Mouse (Mus musculus): Measurements from ENCODE around the gene Spata9. TPM values are rescaled to one million over a fixed set of nuclear protein-coding genes. Genes with fewer than 3 reads are reported as not detected.
"Not testable (repeated sequence)": the region's sequence is repeated elsewhere in the genome, so short reads cannot be mapped to it uniquely, and the experiment has no call there.

Spata9 gene
- polyA plus RNA-seq (2015; fragmentation: Nextera tagmentation; extraction: Ambion mirVana): 1.7 and 2.1 TPM in 2 replicates

GRCm38 (mm10) chr13:75966850-75967249 lies at the start of gene Spata9:
Gene Spata9 (plus strand): TSS chr13:75967150.
- ATAC-seq (ENCODE audit: low read depth): no peak
- Histone ChIP-seq H3K4me2 (no peak within 1 kb of the TSS), H3K27me3 (no peaks in the 10 kb centered on the region), H3K9me3 (no peaks in the 10 kb centered on the region; the same call in 1 of the 2 replicates), H3K36me3 (no peaks in the 10 kb centered on the region), H3K27ac (replicated peaks) (no peak within 1 kb of the TSS), H3K4me3 (no peak within 1 kb of the TSS), H3K4me1 (replicated peaks) (no peaks in the 10 kb centered on the region), H3K9ac (no peak within 1 kb of the TSS)
- WGBS: 87% methylated on average over 1 of the region's 1 CpGs

GRCm38 (mm10) chr13:75927951-75928350 lies 39.0 kb upstream of the Spata9 start:
- Histone ChIP-seq H3K27ac (replicated peaks) (no peak overlapping the region), H3K9ac (no peak overlapping the region), H3K36me3 (peaks cover 20% of the 10 kb centered on the region), H3K4me2 (no peak overlapping the region), H3K4me3 (no peak overlapping the region), H3K27me3 (no peaks in the 10 kb centered on the region), H3K9me3 (no peaks in the 10 kb centered on the region), H3K4me1 (replicated peaks) (peaks cover 11% of the 10 kb centered on the region)
- ATAC-seq (ENCODE audit: low read depth): no peak

- H3K4me2 ChIP-seq; H3K27me3 ChIP-seq; H3K27ac ChIP-seq (replicated peaks); H3K9me3 ChIP-seq; H3K4me3 ChIP-seq; ATAC-seq (ENCODE audit: low read depth); H3K9ac ChIP-seq: not testable (repeated sequence)
- WGBS: 89% methylated on average over 5 of the region's 5 CpGs
- Histone ChIP-seq H3K4me1 (replicated peaks) (peaks cover 11% of the 10 kb centered on the region), H3K36me3 (peaks cover 20% of the 10 kb centered on the region)
These were observed 37.9 kb upstream of the Spata9 start for GRCm38 (mm10) chr13:75929071-75929470.

GRCm38 (mm10) chr13:75930023-75930422 lies 36.9 kb upstream of the Spata9 start:
- Histone ChIP-seq H3K4me3 (no peak overlapping the region), H3K4me1 (replicated peaks) (peaks cover 11% of the 10 kb centered on the region), H3K4me2 (no peak overlapping the region), H3K27ac (replicated peaks) (no peak overlapping the region), H3K36me3 (peaks cover 20% of the 10 kb centered on the region), H3K9ac (no peak overlapping the region), H3K9me3 (no peaks in the 10 kb centered on the region), H3K27me3 (no peaks in the 10 kb centered on the region)
- no peak for ATAC-seq (ENCODE audit: low read depth)
- WGBS: 93% methylated on average over 20 of the region's 20 CpGs

- H3K27me3 ChIP-seq: no peaks in the 10 kb centered on the region
- no peak overlapping the region for H3K9ac ChIP-seq
- WGBS: 77% methylated on average over 2 of the region's 2 CpGs
- H3K36me3 ChIP-seq: peaks cover 20% of the 10 kb centered on the region
- no peak overlapping the region for H3K4me3 ChIP-seq
- H3K4me1 ChIP-seq (replicated peaks): peaks cover 11% of the 10 kb centered on the region
- no peak overlapping the region for H3K4me2 ChIP-seq
- peak; percentile 40; the same call in 1 of the 2 replicates for ATAC-seq (ENCODE audit: low read depth)
- no peak overlapping the region for H3K27ac ChIP-seq (replicated peaks)
- H3K9me3 ChIP-seq: no peaks in the 10 kb centered on the region
These were observed 36.3 kb upstream of the Spata9 start for GRCm38 (mm10) chr13:75930660-75931059.

GRCm38 (mm10) chr13:75931073-75931472 lies 35.9 kb upstream of the Spata9 start:
- 17% methylated on average over 5 of the region's 5 CpGs for WGBS

GRCm38 (mm10) chr13:75933287-75933686 lies 33.7 kb upstream of the Spata9 start:
- Histone ChIP-seq H3K36me3 (peaks cover 29% of the 10 kb centered on the region), H3K9me3 (no peaks in the 10 kb centered on the region), H3K27me3 (no peaks in the 10 kb centered on the region), H3K9ac (no peak overlapping the region), H3K4me3 (no peak overlapping the region), H3K27ac (replicated peaks) (no peak overlapping the region), H3K4me1 (replicated peaks) (peaks cover 11% of the 10 kb centered on the region), H3K4me2 (no peak overlapping the region)
- ATAC-seq (ENCODE audit: low read depth): no peak
- WGBS: 74% methylated on average over 1 of the region's 1 CpGs

More at GRCm38 (mm10) chr13:75931073-75931472, 35.9 kb upstream of the Spata9 start:
- peak; percentile 92 for ATAC-seq (ENCODE audit: low read depth)
- Histone ChIP-seq H3K9ac (no peak overlapping the region), H3K4me2 (no peak overlapping the region), H3K36me3 (peaks cover 20% of the 10 kb centered on the region), H3K27ac (replicated peaks) (no peak overlapping the region), H3K27me3 (no peaks in the 10 kb centered on the region), H3K4me3 (no peak overlapping the region), H3K4me1 (replicated peaks) (peaks cover 11% of the 10 kb centered on the region), H3K9me3 (no peaks in the 10 kb centered on the region)

GRCm38 (mm10) chr13:75938866-75939265 lies 28.1 kb upstream of the Spata9 start:
- WGBS: 91% methylated on average over 5 of the region's 5 CpGs
- H3K4me2 ChIP-seq: no peak overlapping the region
- H3K4me1 ChIP-seq (replicated peaks): peaks cover 23% of the 10 kb centered on the region
- no peaks in the 10 kb centered on the region for H3K9me3 ChIP-seq
- H3K4me3 ChIP-seq: no peak overlapping the region
- H3K27ac ChIP-seq (replicated peaks): no peak overlapping the region
- ATAC-seq (ENCODE audit: low read depth): no peak
- no peaks in the 10 kb centered on the region for H3K27me3 ChIP-seq
- H3K36me3 ChIP-seq: peaks cover 18% of the 10 kb centered on the region
- no peak overlapping the region for H3K9ac ChIP-seq

- Histone ChIP-seq H3K36me3 (peaks cover 18% of the 10 kb centered on the region), H3K9me3 (no peaks in the 10 kb centered on the region), H3K4me1 (replicated peaks) (peaks cover 29% of the 10 kb centered on the region), H3K4me3 (peak overlapping the region; percentile 27), H3K27me3 (no peaks in the 10 kb centered on the region), H3K27ac (replicated peaks) (peak overlapping the region; percentile 33; the same call in 1 of the 2 replicates), H3K4me2 (peak overlapping the region; percentile 51), H3K9ac (peak overlapping the region; percentile 49)
- ATAC-seq (ENCODE audit: low read depth): no peak
- 77% methylated on average over 2 of the region's 2 CpGs for WGBS
These were observed 26.0 kb upstream of the Spata9 start for GRCm38 (mm10) chr13:75940791-75941517.

GRCm38 (mm10) chr13:75941518-75942295 lies 25.2 kb upstream of the Spata9 start:
- peak overlapping the region; percentile 33; the same call in 1 of the 2 replicates for H3K27ac ChIP-seq (replicated peaks)
- peaks cover 18% of the 10 kb centered on the region for H3K36me3 ChIP-seq
- H3K4me1 ChIP-seq (replicated peaks): peaks cover 29% of the 10 kb centered on the region
- no peaks in the 10 kb centered on the region for H3K9me3 ChIP-seq
- 47% methylated on average over 5 of the region's 5 CpGs for WGBS
- H3K27me3 ChIP-seq: no peaks in the 10 kb centered on the region
- H3K4me3 ChIP-seq: peak overlapping the region; percentile 27
- peak overlapping the region; percentile 51 for H3K4me2 ChIP-seq
- peak; percentile 15; the same call in 1 of the 2 replicates for ATAC-seq (ENCODE audit: low read depth)
- H3K9ac ChIP-seq: peak overlapping the region; percentile 49

GRCm38 (mm10) chr13:75942731-75943130 lies 24.2 kb upstream of the Spata9 start:
- peak overlapping the region; percentile 72 for H3K4me2 ChIP-seq
- no peaks in the 10 kb centered on the region for H3K9me3 ChIP-seq
- no peaks in the 10 kb centered on the region for H3K27me3 ChIP-seq
- peak overlapping the region; percentile 99 for H3K27ac ChIP-seq (replicated peaks)
- H3K36me3 ChIP-seq: peaks cover 14% of the 10 kb centered on the region
- 0% methylated on average over 6 of the region's 6 CpGs for WGBS
- H3K9ac ChIP-seq: peak overlapping the region; percentile 92
- peak; percentile 41 for ATAC-seq (ENCODE audit: low read depth)
- peaks cover 29% of the 10 kb centered on the region for H3K4me1 ChIP-seq (replicated peaks)
- H3K4me3 ChIP-seq: peak overlapping the region; percentile 70
